Mouse (Mus musculus) kidney, postnatal 4 days (tissue): ENCODE measurements around the gene Olfr601.
"Not testable (repeated sequence)": the region's sequence is repeated elsewhere in the genome, so short reads cannot be mapped to it uniquely, and the experiment has no call there.

Experiments
- DNase-seq, 2 experiments: peaks; one replicate each; pipeline ENCODE4 v3.0.0; 2021; ENCODE audit warnings: mixed read lengths in 2 of 2

The Olfr601 gene

GRCm38 (mm10) chr7:103362555-103362954, at the start of gene Olfr601:
Olfr601 (minus strand) TSS chr7:103362655.
- no peak for DNase-seq

GRCm38 (mm10) chr7:103406521-103407055, 44.1 kb upstream of the Olfr601 start:
- not testable (repeated sequence) for DNase-seq

- DNase-seq: no peak
Observed at GRCm38 (mm10) chr7:103398981-103399380, 36.5 kb upstream of the Olfr601 start.

GRCm38 (mm10) chr7:103397758-103398157, 35.3 kb upstream of the Olfr601 start:
- no peak for DNase-seq

GRCm38 (mm10) chr7:103386077-103386476, 23.6 kb upstream of the Olfr601 start, which contains the start of gene Olfr603:
Olfr603 (minus strand) TSS chr7:103386177.
- no peak for DNase-seq

GRCm38 (mm10) chr7:103349569-103349968, 12.9 kb downstream of the Olfr601 start, which contains the start of gene Olfr600:
Olfr600 (minus strand) TSS chr7:103349669.
- DNase-seq: no peak

- no peak for DNase-seq
Observed at GRCm38 (mm10) chr7:103335617-103336016, 26.8 kb downstream of the Olfr601 start, which contains the start of gene Olfr599. Olfr599 (plus strand) TSS chr7:103335917.

GRCm38 (mm10) chr7:103323268-103323667, 39.2 kb downstream of the Olfr601 start, which contains the start of gene Olfr598:
Olfr598 (plus strand) TSS chr7:103323568.
- DNase-seq: no peak

GRCm38 (mm10) chr7:103316015-103316414, 46.4 kb downstream of the Olfr601 start, which contains the start of gene Olfr597:
Olfr597 (plus strand) TSS chr7:103316315.
- DNase-seq: not testable (repeated sequence)
